Mouse (Mus musculus): ENCODE results near the gene Tmem144. TPM values are rescaled to one million over a fixed set of nuclear protein-coding genes. Genes with fewer than 3 reads are reported as not detected.

The Tmem144 gene
- polyA plus RNA-seq, 1 experiment from 2014 or later, result 1.3 TPM

DNA sequence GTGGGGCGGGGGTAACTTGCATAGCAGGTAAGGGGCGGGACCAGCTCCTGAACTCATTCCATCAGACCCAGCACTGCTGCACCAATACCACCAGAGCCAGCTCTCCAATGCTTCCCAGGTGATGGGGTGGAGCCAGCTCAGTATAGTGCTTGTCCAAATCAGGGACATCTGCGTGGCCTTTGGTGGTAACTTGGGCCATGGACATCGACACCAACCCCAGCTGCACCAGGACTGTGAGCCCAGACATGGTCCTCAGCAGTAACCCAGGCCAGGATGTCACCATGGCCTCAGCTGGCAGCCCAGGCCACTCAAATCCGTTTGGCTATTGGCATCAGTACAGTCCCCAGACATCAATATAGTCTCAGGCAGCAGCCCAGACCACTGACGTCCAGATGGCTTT is 60.3 kb downstream of the Tmem144 start:
- WGBS, result 89% methylated on average over 6 of the region's 6 CpGs

DNA sequence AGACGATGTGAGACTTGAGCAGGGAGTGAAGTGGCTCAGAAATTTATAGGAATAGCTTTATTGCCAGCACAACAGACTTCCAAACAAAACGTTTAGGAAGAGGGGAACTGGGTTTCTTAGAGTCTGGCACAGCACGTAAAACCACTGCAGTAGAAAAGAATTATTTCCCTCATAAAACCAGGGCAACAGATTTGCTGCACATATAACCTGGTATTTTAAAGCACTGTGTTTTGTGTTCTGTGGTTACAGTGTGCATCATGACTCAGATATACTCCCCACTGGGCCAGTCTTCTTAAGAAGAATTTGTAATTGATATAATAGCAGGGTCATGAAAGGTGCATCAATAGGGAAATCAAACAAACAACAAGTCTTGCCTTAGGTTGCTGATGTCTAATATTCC is 62.2 kb downstream of the Tmem144 start:
- no peaks in the 10 kb centered on the region for H3K36me3 ChIP-seq
- no peak overlapping the region for H3K4me2 ChIP-seq (replicated peaks)
- H3K4me1 ChIP-seq (replicated peaks), result no peaks in the 10 kb centered on the region
- H3K4me3 ChIP-seq (replicated peaks), result no peak overlapping the region
- H3K27me3 ChIP-seq, result no peaks in the 10 kb centered on the region
- WGBS, result 67% methylated on average over 3 of the region's 3 CpGs
- H3K9ac ChIP-seq (replicated peaks), result no peak overlapping the region
- H3K27ac ChIP-seq, result no peak overlapping the region
- no peaks in the 10 kb centered on the region for H3K9me3 ChIP-seq
- ATAC-seq, result no peak

More for the DNA sequence above, 60.3 kb downstream of the Tmem144 start:
- Histone ChIP-seq H3K36me3 (no peaks in the 10 kb centered on the region), H3K27me3 (no peaks in the 10 kb centered on the region), H3K9me3 (no peaks in the 10 kb centered on the region), H3K4me2 (replicated peaks) (no peak overlapping the region), H3K27ac (no peak overlapping the region), H3K4me3 (replicated peaks) (no peak overlapping the region), H3K4me1 (replicated peaks) (no peaks in the 10 kb centered on the region), H3K9ac (replicated peaks) (no peak overlapping the region)
- ATAC-seq, result no peak

DNA sequence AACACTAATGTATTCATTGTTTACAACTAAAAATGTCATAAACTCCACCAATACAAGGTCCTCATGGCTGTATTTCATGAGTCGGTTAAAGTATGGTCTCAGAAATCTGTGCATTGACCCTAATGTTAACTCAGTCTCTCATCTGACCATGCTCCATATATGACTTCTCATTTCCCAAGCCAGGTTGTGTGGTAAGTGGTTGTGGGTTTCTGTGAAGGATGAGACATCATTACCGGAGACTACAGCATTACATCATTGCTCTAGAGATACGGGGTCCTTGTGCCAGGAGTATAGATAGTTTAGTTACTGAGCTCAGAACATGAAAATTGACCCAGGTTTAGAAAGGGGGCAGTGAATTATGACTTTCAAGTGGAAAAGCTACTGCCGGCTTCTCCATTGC is 63.0 kb downstream of the Tmem144 start:
- no peak for ATAC-seq
- no peak overlapping the region for H3K9ac ChIP-seq (replicated peaks)
- 89% methylated on average over 4 of the region's 4 CpGs for WGBS
- no peaks in the 10 kb centered on the region for H3K9me3 ChIP-seq
- H3K27ac ChIP-seq, result no peak overlapping the region
- no peak overlapping the region for H3K4me2 ChIP-seq (replicated peaks)
- H3K36me3 ChIP-seq, result no peaks in the 10 kb centered on the region
- no peaks in the 10 kb centered on the region for H3K4me1 ChIP-seq (replicated peaks)
- no peak overlapping the region for H3K4me3 ChIP-seq (replicated peaks)
- H3K27me3 ChIP-seq, result no peaks in the 10 kb centered on the region

DNA sequence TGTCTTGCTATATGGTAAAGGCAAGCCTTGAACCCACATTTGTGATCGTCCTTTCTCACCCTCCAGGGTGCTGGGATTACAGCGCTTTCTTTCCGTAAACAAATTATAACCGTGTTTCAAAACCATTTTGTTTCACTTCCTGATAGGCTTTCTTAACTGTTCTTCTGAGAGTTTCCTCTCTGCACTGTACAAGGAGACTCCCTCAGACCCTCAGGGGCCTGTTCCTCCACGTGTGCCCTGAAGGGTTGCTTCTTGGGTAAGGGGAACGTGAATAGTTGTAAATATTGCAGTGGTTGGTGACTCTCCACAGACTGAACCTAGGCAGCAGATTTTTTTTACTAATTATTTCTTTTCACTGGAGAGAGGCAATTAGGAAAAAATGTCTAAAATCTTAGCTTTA is 63.6 kb downstream of the Tmem144 start:
- Histone ChIP-seq H3K27ac (no peak overlapping the region), H3K9ac (replicated peaks) (no peak overlapping the region), H3K4me2 (replicated peaks) (no peak overlapping the region), H3K36me3 (no peaks in the 10 kb centered on the region), H3K27me3 (no peaks in the 10 kb centered on the region), H3K4me1 (replicated peaks) (no peaks in the 10 kb centered on the region), H3K9me3 (no peaks in the 10 kb centered on the region), H3K4me3 (replicated peaks) (no peak overlapping the region)
- 83% methylated on average over 6 of the region's 6 CpGs for WGBS
- ATAC-seq, result no peak

DNA sequence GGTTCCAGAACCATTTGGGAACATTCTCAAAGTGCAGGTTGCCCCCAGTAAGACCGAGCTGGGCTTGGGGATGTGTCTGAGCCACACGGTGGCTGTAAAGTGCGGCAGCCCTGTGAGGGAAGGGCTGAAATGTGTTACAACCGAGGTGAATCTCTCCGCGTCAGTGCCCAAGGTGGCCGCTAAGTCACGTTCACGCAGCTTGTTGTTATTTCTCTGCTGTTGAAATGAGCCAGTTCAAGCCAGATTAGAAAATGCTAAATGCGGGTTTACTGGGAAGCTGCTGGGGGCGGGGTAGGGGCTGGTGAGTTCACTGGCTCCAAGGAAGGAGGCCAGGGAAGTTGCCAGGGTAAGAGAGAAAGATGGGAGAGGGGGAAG is 68.2 kb downstream of the Tmem144 start:
- WGBS, result 13% methylated on average over 11 of the region's 11 CpGs
- Histone ChIP-seq H3K4me1 (replicated peaks) (no peaks in the 10 kb centered on the region), H3K27me3 (no peaks in the 10 kb centered on the region), H3K4me2 (replicated peaks) (peak overlapping the region; percentile 40; the same call in 1 of the 2 replicates), H3K9ac (replicated peaks) (no peak overlapping the region), H3K36me3 (no peaks in the 10 kb centered on the region), H3K9me3 (no peaks in the 10 kb centered on the region), H3K27ac (no peak overlapping the region), H3K4me3 (replicated peaks) (no peak overlapping the region)
- ATAC-seq, result no peak

DNA sequence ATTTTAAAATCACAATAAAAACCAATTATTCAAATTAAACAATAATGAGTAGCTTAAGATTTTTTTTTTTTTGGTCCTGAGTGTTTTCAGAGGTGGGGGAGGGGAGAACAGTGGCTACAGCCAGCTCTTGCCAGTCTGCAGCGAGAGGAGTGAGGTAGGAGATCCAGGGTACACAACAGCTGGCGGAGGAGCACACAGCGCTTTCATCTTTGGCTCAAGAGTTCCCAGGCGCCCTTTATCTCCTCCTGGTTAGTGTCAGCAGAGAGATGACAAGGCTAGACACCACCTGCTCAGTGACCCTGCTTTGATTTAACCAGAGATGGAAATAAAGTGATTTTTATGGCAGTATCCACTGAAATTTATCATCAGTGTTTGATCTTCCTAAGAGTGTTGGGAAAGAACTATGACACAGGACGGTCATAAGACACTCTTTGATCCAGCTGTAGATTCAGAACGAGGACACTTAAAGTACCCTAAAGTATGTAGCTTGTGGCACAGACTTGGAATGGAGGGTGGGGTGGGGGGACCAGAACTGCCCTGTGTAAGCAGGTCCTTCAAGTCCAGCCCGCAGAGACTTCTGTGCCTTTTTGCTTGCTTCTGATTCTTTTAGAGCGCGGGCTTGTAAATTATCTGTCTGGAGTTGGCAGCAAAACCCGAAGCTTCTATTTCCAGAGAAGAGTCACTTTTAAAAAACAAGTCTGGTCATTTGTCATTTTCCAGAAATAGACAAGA is 68.8 kb downstream of the Tmem144 start:
- Histone ChIP-seq H3K27ac (no peak overlapping the region), H3K27me3 (no peaks in the 10 kb centered on the region)
- ATAC-seq, result 0 out of 2 replicates have a peak, but pooled peaks have one; percentile 45

DNA sequence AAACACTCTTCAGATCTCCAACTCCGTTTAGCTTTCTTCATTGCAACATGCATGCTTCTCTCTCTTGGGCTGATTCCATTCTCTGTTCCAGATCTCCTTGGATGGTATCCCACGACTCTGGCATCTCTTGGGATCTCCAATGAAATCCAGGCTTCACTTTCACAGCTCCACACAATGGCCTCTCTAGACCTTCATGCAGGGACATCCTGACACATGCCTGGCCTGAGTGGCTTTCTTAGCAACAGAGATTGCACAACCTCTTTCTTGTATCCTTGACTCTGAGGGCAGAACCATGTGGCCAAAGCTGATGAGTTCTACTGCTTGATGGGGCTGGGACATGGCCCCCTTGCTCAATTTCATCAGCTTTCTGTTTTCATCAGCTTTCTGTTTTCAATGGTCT is 79.9 kb downstream of the Tmem144 start:
- Histone ChIP-seq H3K9ac (replicated peaks) (no peak overlapping the region), H3K36me3 (no peaks in the 10 kb centered on the region), H3K27me3 (no peaks in the 10 kb centered on the region), H3K4me2 (replicated peaks) (no peak overlapping the region), H3K4me1 (replicated peaks) (no peaks in the 10 kb centered on the region), H3K27ac (no peak overlapping the region), H3K9me3 (no peaks in the 10 kb centered on the region), H3K4me3 (replicated peaks) (no peak overlapping the region)
- whole genome bisulfite sequencing, result 82% methylated on average over 2 of the region's 2 CpGs
- ATAC-seq, result no peak

More for the DNA sequence above, 68.8 kb downstream of the Tmem144 start:
- H3K9ac ChIP-seq (replicated peaks), result no peak overlapping the region
- no peaks in the 10 kb centered on the region for H3K4me1 ChIP-seq (replicated peaks)
- peak overlapping the region; percentile 40; the same call in 1 of the 2 replicates for H3K4me2 ChIP-seq (replicated peaks)
- no peak overlapping the region for H3K4me3 ChIP-seq (replicated peaks)
- no peaks in the 10 kb centered on the region for H3K36me3 ChIP-seq
- WGBS, result 63% methylated on average over 10 of the region's 10 CpGs
- no peaks in the 10 kb centered on the region for H3K9me3 ChIP-seq

Other genes starting within 250 kb of the Tmem144 start
- 9.9 and 10.9 TPM in 2 replicates for gene 4930579G24Rik, start 223.7 kb downstream of the Tmem144 start, polyA plus RNA-seq (2015; fragmentation: Nextera tagmentation; extraction: Ambion mirVana)
- 45.1 and 49.3 TPM in 2 replicates for gene Etfdh, start 223.3 kb downstream of the Tmem144 start, polyA plus RNA-seq (2015; fragmentation: Nextera tagmentation; extraction: Ambion mirVana)
- gene Rxfp1, start 114.9 kb downstream of the Tmem144 start, polyA plus RNA-seq (2015; fragmentation: Nextera tagmentation; extraction: Ambion mirVana), result not detected in 2 replicates
- 0.89 and 1.9 TPM in 2 replicates for gene Fam198b, start 31.8 kb upstream of the Tmem144 start, polyA plus RNA-seq (2015; fragmentation: Nextera tagmentation; extraction: Ambion mirVana)

Data from midbrain, embryonic 13.5 days (tissue).